Comparison of ENCODE assay signal across 19 mouse cellular contexts in the genomic region with DNA sequence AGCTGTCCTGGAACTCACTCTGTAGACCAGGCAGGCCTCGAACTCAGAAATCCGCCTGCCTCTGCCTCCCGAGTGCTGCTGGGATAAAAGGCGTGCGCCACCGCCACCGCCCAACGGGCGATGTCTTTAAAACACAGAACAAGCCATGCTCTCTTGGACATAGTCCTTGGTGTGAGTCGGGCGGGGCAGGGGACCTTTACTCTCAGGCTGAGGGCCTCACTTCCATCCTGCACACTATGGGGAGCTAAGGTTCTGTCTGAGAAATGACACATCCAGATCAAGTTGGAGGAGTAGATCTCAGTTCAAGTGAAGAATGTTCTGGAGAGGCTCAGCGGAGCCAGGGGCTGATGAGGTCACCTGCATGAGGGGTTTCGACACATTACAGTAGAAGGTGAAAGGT. TPM values are rescaled to one million over a fixed set of nuclear protein-coding genes. Genes with fewer than 3 reads are reported as not detected.
"Had no signal": no experiment of that assay in that cellular context is flagged by ENCODE, and none has a peak within 500 bp of the region (broad histone marks: within the 10 kb centered on the region; RNA-seq: fewer than 3 reads in every experiment).

No protein-coding gene starts in this region.

- H3K9ac ChIP-seq: liver, postnatal 0 days; lung, embryonic 15.5 days; midbrain, embryonic 15.5 days; neural tube, embryonic 12.5 days; stomach, embryonic 15.5 days had no signal

- H3K4me3 ChIP-seq: lung, embryonic 15.5 days; megakaryocyte, embryonic 14.5 days; midbrain, embryonic 13.5 days; midbrain, embryonic 15.5 days; neural tube, embryonic 12.5 days; stomach, embryonic 15.5 days had no signal

- H3K4me2 ChIP-seq: lung, embryonic 15.5 days; midbrain, embryonic 11.5 days; midbrain, embryonic 13.5 days; midbrain, embryonic 15.5 days; neural tube, embryonic 12.5 days; stomach, embryonic 15.5 days had no signal

- DNase-seq: liver, postnatal 0 days; lung, adult 2 months; lung, postnatal 14 days; lung, postnatal 36 days; right cerebral cortex, postnatal 14 days; thymus, postnatal 14 days; thymus, postnatal 36 days had no signal

- H3K27me3 ChIP-seq: lung, embryonic 15.5 days; neural tube, embryonic 12.5 days; stomach, embryonic 15.5 days had no signal

- H3K36me3 ChIP-seq: lung, embryonic 15.5 days; midbrain, embryonic 13.5 days; midbrain, embryonic 15.5 days; neural tube, embryonic 12.5 days; stomach, embryonic 15.5 days had no signal

- H3K27ac ChIP-seq: lung, embryonic 15.5 days; macrophage; midbrain, embryonic 13.5 days; midbrain, embryonic 15.5 days; neural tube, embryonic 12.5 days; stomach, embryonic 15.5 days; stomach, postnatal 0 days had no signal

- ATAC-seq: liver, postnatal 0 days; lung, postnatal 0 days; midbrain, embryonic 13.5 days; midbrain, embryonic 15.5 days had no signal

- H3K9me3 ChIP-seq: lung, embryonic 15.5 days; megakaryocyte, embryonic 14.5 days; midbrain, embryonic 13.5 days; midbrain, embryonic 15.5 days; neural tube, embryonic 12.5 days; stomach, embryonic 15.5 days had no signal

RNA-seq across cellular contexts. Expression of a gene that starts 5.4 kb away (rescaled TPM):
- total RNA-seq: monocyte, adult 5-6 weeks; neutrophil, adult 5-6 weeks had no signal
- polyA plus RNA-seq: macrophage had no signal
